Comparison of ENCODE assay signal across 19 mouse cellular contexts in genomic region chr3:63569004-63569596, GRCm38 (mm10).
DNase-seq lines count a peak whose midpoint lies in the region; ATAC-seq and TF ChIP-seq lines count a peak whose summit lies in the region.
"Had no signal": no experiment of that assay in that cellular context is flagged by ENCODE, and none has a peak within 500 bp of the region (broad histone marks: within the 10 kb centered on the region; RNA-seq: fewer than 3 reads in every experiment).

No protein-coding gene starts in this region.

- no peaks in the 10 kb centered on the region for H3K9me3 ChIP-seq in hindbrain, postnatal 0 days (ENCODE audit: low read length)
- H3K9me3 ChIP-seq in hindbrain, embryonic 13.5 days = no peaks in the 10 kb centered on the region
- H3K9me3 ChIP-seq in neural tube, embryonic 12.5 days = no peaks in the 10 kb centered on the region
- no peaks in the 10 kb centered on the region for H3K9me3 ChIP-seq in neural tube, embryonic 15.5 days (replicated peaks)
- H3K9me3 ChIP-seq in midbrain, embryonic 15.5 days = no peaks in the 10 kb centered on the region
- H3K9me3 ChIP-seq: embryonic facial prominence, embryonic 12.5 days; heart, embryonic 15.5 days had no signal

- no peak for TF ChIP-seq CTCF in hindbrain, postnatal 0 days (IDR thresholded peaks at IDR 0.05; ENCODE audit: low read depth)

- no peak overlapping the region for H3K27ac ChIP-seq in hindbrain, postnatal 0 days
- H3K27ac ChIP-seq in hindbrain, embryonic 13.5 days = no peak overlapping the region
- H3K27ac ChIP-seq in neural tube, embryonic 12.5 days = no peak overlapping the region
- no peak overlapping the region for H3K27ac ChIP-seq in neural tube, embryonic 15.5 days (replicated peaks)
- no peak overlapping the region for H3K27ac ChIP-seq in midbrain, embryonic 15.5 days
- H3K27ac ChIP-seq: embryonic facial prominence, embryonic 12.5 days; heart, adult 2 months; heart, embryonic 15.5 days had no signal

- intact Hi-C loops in left cerebral cortex, postnatal 36 days (cut with DNase I) = no loop called here

- no peak for DNase-seq in hindbrain, postnatal 0 days (ENCODE audit: low spot score)
- DNase-seq in left cerebral cortex, postnatal 36 days (ENCODE audit: low spot score in 2 of 2) = no peak
- no peak for DNase-seq in ovary, postnatal 10 days (ENCODE audit: low spot score)
- DNase-seq: adrenal gland, adult 8-10 months; adrenal gland, postnatal 36 days; cerebellum, adult 11 months; cerebellum, adult 9-10 months; cerebellum, postnatal 25 days; forebrain, postnatal 0 days; gastrocnemius, postnatal 14 days; heart, adult 2 months; heart, postnatal 14 days had no signal

- H3K9ac ChIP-seq in hindbrain, postnatal 0 days (replicated peaks; ENCODE audit: low read length) = no peak overlapping the region
- no peak overlapping the region for H3K9ac ChIP-seq in hindbrain, embryonic 13.5 days
- H3K9ac ChIP-seq in neural tube, embryonic 12.5 days = no peak overlapping the region
- no peak overlapping the region for H3K9ac ChIP-seq in neural tube, embryonic 15.5 days (replicated peaks)
- H3K9ac ChIP-seq in midbrain, embryonic 15.5 days = no peak overlapping the region
- H3K9ac ChIP-seq: embryonic facial prominence, embryonic 12.5 days; forebrain, postnatal 0 days; heart, embryonic 15.5 days had no signal

- no peak overlapping the region for H3K4me2 ChIP-seq in hindbrain, postnatal 0 days (ENCODE audit: low read depth, low read length)
- H3K4me2 ChIP-seq in hindbrain, embryonic 13.5 days = no peak overlapping the region
- H3K4me2 ChIP-seq in neural tube, embryonic 12.5 days (replicated peaks) = no peak overlapping the region
- no peak overlapping the region for H3K4me2 ChIP-seq in neural tube, embryonic 15.5 days
- H3K4me2 ChIP-seq in midbrain, embryonic 15.5 days = no peak overlapping the region
- H3K4me2 ChIP-seq: embryonic facial prominence, embryonic 12.5 days; heart, embryonic 11.5 days; heart, embryonic 15.5 days had no signal

- no peak overlapping the region for H3K4me3 ChIP-seq in hindbrain, postnatal 0 days (ENCODE audit: low read length)
- no peak overlapping the region for H3K4me3 ChIP-seq in hindbrain, embryonic 13.5 days
- no peak overlapping the region for H3K4me3 ChIP-seq in neural tube, embryonic 12.5 days
- H3K4me3 ChIP-seq in neural tube, embryonic 15.5 days (replicated peaks) = no peak overlapping the region
- no peak overlapping the region for H3K4me3 ChIP-seq in midbrain, embryonic 15.5 days
- H3K4me3 ChIP-seq: embryonic facial prominence, embryonic 12.5 days; heart, adult 2 months; heart, embryonic 15.5 days had no signal

- ATAC-seq in hindbrain, postnatal 0 days = 0 out of 2 replicates have a peak, but pooled peaks have one; percentile 15
- ATAC-seq in hindbrain, embryonic 13.5 days (ENCODE audit: low FRiP score) = no peak
- peak; percentile 46; the same call in 1 of the 2 replicates for ATAC-seq in neural tube, embryonic 12.5 days (ENCODE audit: low FRiP score, low read depth)
- ATAC-seq in neural tube, embryonic 15.5 days (ENCODE audit: low FRiP score) = no peak
- ATAC-seq in midbrain, embryonic 15.5 days (replicated peaks) = peak; percentile 62
- ATAC-seq: forebrain, postnatal 0 days had no signal

- WGBS in hindbrain, postnatal 0 days = 68% methylated on average over 7 of the region's 7 CpGs
- WGBS in hindbrain, embryonic 13.5 days = 69% methylated on average over 7 of the region's 7 CpGs
- WGBS in neural tube, embryonic 12.5 days = 70% methylated on average over 7 of the region's 7 CpGs
- WGBS in neural tube, embryonic 15.5 days = 64% methylated on average over 7 of the region's 7 CpGs
- 38% methylated on average over 7 of the region's 7 CpGs for WGBS in midbrain, embryonic 15.5 days

- no peaks in the 10 kb centered on the region for H3K27me3 ChIP-seq in hindbrain, postnatal 0 days (ENCODE audit: insufficient read depth, low read length)
- no peaks in the 10 kb centered on the region for H3K27me3 ChIP-seq in hindbrain, embryonic 13.5 days
- no peaks in the 10 kb centered on the region for H3K27me3 ChIP-seq in neural tube, embryonic 12.5 days (replicated peaks)
- H3K27me3 ChIP-seq in neural tube, embryonic 15.5 days (replicated peaks) = no peaks in the 10 kb centered on the region
- no peaks in the 10 kb centered on the region for H3K27me3 ChIP-seq in midbrain, embryonic 15.5 days (replicated peaks)
- H3K27me3 ChIP-seq: embryonic facial prominence, embryonic 12.5 days; heart, embryonic 15.5 days had no signal

- H3K4me1 ChIP-seq in hindbrain, postnatal 0 days (ENCODE audit: insufficient read depth, low read length) = no peaks in the 10 kb centered on the region
- H3K4me1 ChIP-seq in hindbrain, embryonic 13.5 days (replicated peaks) = no peaks in the 10 kb centered on the region
- no peaks in the 10 kb centered on the region for H3K4me1 ChIP-seq in neural tube, embryonic 12.5 days
- no peaks in the 10 kb centered on the region for H3K4me1 ChIP-seq in neural tube, embryonic 15.5 days
- H3K4me1 ChIP-seq in midbrain, embryonic 15.5 days = peaks cover 3% of the 10 kb centered on the region; the same call in 1 of the 2 replicates
- H3K4me1 ChIP-seq: embryonic facial prominence, embryonic 12.5 days; heart, embryonic 15.5 days had no signal

- no peaks in the 10 kb centered on the region for H3K36me3 ChIP-seq in hindbrain, postnatal 0 days (ENCODE audit: insufficient read depth, low read length)
- no peaks in the 10 kb centered on the region for H3K36me3 ChIP-seq in hindbrain, embryonic 13.5 days
- H3K36me3 ChIP-seq in neural tube, embryonic 12.5 days = no peaks in the 10 kb centered on the region
- no peaks in the 10 kb centered on the region for H3K36me3 ChIP-seq in neural tube, embryonic 15.5 days
- H3K36me3 ChIP-seq in midbrain, embryonic 15.5 days (replicated peaks) = no peaks in the 10 kb centered on the region
- H3K36me3 ChIP-seq: embryonic facial prominence, embryonic 12.5 days; heart, embryonic 15.5 days had no signal

Comparison
In these comparisons a context has a peak if more than half of its experiments do, and no peak if none do; other contexts are left out.
1. ATAC-seq: peak in hindbrain, postnatal 0 days (single experiment), neural tube, embryonic 12.5 days (single experiment) and midbrain, embryonic 15.5 days (single experiment); none in hindbrain, embryonic 13.5 days (single experiment) and neural tube, embryonic 15.5 days (single experiment).